Mouse (Mus musculus) hematopoietic stem cell, adult 5-6 weeks (primary cell): Measurements from ENCODE around the gene Mgat5. TPM values are rescaled to one million over a fixed set of nuclear protein-coding genes. Genes with fewer than 3 reads are reported as not detected.

Experiments used
- ATAC-seq, 2 experiments: fragments of 125-278 bp in 1 of 2; replicated peaks in 1 of 2; 2 replicates each; pipeline ENCODE4 v1.8.0; 2016 to 2017; ENCODE audit warnings: inconsistent platforms in 2 of 2, mild to moderate bottlenecking in 2 of 2, moderate number of reproducible peaks in 2 of 2, low read depth in 1 of 2, moderate TSS enrichment in 1 of 2; ENCODE audit not compliant: low FRiP score in 2 of 2, poor library complexity in 2 of 2, severe bottlenecking in 2 of 2, insufficient read depth in 1 of 2, low TSS enrichment in 1 of 2
- total RNA-seq: library from RNA; stranded (forward); fragments of 172-1452, 232-1000 nt; gene quantifications from 2 replicates; pipeline ENCODE4 v1.2.3, GENCODE M21; 2017

Gene Mgat5
- total RNA-seq, 1 experiment from 2014 or later, result 39.1 TPM

DNA sequence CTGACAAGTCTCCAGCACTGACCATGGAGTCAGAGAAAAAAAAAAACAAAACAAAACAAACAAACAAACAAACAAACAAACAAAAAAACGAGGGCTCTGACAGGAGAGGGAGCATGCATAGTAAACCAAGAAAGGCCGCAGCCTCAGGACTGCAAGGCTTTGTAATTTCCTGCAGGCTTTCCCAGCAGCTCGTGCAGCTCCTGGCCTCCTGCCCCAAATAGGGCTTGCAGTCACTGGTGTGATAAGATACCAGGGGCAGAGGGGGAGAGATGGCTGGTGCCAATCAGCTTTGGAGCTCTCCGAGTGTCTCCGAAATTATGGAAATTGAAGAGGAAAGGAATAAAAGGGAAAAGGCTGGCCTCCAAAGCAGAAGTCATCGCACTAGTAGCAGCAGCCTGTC is 260.5 kb downstream of the Mgat5 start:
- ATAC-seq, result no peak

DNA sequence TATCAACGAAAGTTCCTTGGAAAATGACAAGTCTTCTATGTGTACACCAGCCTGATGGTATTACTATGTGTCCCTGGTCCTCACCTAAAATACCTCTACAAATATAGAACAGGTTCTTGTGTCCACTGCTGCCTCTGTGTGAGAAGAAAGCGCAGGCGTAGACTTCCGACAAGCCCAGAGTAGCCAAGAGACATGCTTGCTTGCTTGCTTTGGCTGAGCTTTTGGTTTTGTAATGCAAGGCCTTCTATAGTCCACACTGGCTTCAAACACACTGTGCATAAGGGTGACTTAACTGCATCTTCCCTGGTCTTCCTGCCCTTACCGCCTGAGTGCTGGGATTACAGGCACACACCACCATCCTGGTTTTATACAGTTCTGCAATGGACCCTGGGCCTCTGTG is 262.4 kb downstream of the Mgat5 start:
- no peak for ATAC-seq

DNA sequence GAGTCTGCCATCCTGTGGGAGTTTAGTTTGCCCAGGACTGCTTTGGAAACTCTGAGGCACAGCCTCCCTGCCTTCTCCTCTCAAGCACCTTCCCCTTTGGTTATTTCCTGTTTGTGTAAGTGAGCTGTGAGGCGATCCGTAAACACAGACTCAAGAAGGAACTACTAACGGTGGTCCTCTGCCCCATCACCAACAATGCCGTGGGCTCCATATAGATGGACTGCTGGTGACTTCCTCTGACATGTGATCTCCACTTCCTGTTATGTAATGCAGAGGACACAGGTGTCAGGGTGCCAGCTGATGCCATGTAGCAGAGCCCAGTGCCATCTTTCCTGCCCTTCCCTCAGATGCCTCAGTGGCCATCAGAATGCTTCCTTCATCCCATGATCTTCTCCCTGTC is 265.4 kb downstream of the Mgat5 start:
- ATAC-seq, result peak in 1 of 2 experiments; percentile 20; a peak in 1 of 4 replicates

DNA sequence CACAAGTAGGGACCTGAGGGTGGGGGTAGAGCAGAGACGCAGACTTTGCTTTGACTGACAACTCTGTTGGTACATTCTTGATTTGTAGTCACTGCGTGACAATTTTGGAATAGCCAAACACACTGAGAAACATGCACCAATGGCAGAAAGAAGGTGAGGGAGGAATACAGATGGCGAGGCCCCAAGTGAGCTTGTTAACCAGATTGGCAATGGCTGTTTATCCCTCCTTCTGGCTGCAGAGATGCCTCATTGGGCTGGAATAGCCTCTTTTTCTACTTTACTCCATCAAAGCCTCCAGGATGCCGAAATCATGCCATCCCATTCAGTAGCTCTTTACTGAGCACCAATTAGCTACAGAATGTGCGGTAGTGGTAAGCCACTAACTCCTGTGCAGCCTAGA is 270.9 kb downstream of the Mgat5 start:
- ATAC-seq, result no peak

DNA sequence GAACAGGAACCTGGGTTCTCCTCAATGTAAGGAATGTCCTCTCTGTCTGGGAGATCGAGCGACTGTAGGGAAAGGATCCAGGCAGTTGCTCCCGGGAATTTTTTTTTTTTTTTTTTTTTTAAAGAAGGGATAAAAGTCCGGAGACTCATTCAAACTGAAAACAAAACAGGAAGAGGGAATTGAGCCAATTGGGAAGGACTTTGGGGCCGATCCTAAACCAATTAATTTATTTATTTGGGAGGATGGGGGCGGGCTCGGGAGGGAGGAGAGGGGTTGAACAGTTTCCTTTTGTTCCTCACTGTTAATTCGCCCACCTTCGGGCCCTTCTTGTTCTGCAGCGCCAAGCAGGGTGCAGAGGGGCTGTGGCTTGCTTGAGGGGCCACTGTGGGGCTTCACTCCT is 278.1 kb downstream of the Mgat5 start:
- ATAC-seq, result no peak

DNA sequence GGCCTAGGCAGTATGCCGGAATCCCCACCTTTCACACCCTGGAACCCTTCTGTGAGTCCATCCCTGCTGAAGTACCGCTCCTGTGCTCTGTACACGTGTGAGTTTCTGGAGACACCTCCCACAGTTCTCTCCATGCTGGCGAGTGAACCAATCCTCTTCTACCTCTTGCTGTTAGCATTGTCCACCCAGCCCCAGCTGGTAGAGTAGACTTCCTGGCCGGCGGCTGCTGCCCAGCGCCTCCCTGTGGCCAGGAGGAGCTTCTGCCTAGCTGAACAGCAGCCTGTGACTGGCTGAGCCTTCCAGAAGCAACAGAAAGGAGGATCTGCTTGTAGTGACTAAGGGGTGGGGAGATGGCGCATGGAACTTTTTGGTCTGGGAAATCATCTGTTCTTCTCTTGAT is 279.4 kb downstream of the Mgat5 start:
- ATAC-seq, result no peak

DNA sequence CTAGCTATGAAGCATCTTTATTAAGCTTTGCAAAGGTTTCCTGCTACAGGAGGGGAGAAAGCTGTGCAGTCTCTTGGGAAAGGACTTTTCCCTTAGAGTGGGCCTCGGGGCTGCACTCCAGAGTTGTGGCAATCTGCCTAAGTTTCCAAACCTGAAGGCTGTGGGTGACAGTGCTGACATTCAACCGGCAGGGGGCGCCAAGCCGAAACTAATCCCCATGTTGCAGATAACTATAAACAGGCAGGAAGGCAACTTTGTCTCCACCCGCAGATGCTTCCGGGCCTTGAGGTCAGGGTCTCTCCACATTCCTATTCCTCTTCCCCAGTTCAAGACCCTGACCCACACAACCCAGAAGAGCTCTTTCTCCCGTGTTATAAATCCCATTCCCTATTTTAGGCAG is 280.0 kb downstream of the Mgat5 start:
- peak in 1 of 2 experiments; percentile 37; a peak in 1 of 4 replicates for ATAC-seq

DNA sequence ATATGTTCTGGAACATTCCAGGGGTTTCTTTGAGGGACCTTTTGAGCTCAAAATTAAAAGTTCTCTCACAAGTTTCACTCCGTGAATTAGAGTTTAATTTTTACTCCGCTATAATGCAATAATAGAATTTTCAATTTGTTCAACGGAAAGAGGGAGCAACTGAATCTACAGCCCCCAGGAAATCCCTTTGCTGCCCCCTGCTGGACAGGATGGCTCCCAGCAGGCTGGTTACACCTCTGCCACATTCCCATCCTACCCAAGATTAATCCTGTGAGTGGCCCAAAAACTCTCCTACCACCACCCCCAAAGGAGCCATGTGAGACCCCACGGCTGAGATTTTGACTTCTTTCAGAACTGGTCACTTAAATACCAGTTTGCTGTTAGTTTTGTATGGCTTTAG is 282.3 kb downstream of the Mgat5 start:
- no peak for ATAC-seq

DNA sequence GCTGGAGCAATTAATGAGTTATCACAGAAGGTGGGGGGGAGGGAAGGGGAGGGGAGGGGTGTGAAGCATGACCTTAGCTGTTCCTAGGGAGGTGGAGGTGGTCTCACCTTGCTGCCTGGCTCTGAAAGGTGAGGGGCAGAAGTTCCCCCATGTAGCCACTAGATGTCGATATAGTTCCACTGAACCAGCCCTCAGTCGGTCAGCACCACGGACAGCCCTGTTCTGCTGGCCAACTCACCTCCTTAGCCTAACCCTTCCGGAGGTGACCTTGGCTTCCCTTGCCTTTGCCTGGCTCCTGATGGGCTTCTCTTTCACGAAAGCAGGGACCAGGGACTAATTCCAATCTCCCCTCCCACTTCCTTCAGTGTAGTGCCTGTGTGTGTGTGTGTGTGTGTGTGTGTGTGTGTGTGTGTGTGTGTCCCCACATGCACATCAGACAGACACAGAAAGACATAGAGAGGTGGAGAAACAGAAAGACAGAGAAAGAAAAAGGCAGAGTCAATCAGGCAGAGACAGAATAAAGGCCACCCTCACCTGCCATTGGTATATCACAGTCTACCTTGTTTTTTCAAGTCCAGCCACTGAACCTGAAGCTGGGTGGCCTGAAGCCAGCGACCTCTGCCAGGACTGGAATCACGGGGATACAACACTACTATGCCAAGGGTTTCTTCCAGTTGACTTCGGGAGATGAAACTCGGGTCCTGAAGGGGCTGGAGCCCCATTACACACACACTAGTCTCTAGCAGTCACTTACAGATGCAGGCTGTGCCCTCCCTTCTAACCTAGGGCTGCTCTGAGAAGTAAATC is 292.1 kb downstream of the Mgat5 start:
- peak; percentile 77 to 87 for ATAC-seq

DNA sequence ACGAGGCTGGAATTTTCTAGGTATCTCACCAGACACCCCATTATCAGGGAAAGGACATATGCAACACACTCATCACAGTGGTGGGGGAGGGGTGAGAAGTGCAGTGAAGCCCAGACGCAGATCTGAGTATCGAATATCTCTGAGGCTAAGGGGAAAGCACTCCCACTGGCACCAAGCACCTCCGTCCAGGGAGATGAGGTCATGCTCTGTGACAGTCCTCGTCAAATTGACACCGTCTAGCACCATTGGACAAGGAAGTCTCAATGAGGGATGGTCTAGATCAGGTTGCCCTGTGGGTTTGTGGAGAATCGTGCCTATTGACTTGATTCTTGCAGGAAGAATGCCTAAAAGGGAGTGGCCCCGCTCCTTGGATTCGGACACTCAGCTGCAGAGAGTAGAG is 293.9 kb downstream of the Mgat5 start:
- no peak for ATAC-seq

DNA sequence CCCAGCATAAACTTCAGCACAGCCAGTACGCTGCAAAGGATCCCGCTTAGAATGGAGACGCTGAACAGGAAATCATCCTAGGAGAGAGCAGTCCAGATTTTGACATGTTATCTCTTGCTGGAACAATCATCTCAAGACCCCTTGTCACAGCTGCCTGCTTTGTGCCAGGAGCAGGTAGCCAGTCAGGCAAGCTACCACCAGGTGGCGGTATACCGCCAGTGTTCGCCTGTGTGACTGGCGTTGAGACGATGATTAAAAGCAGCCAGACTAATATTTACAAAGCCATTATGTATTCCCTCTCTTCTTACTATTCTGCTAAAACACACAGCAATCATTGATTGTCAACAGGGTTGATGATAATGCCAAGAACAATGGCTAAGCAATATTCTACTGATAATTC is 295.4 kb downstream of the Mgat5 start:
- peak; percentile 57 to 65; a peak in 2 of 4 replicates for ATAC-seq

DNA sequence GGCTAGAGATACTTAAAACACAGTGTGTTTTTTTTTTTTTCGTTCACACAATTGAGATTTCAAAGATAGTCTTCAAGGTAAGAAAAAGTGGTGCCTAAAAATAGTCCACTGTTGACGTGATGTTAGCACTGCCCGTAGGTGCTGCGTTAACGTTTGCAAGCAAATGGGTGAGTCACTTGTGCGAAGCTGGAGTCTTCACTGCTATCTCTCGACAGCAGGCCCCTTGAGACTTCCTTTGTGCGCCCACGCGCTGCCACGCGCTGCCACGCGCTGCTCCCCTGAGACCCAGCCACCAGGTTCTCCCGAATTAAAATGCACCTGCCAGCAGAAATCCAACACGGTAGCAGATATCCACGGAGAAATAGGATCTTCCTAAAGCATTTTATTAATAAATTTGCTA is 295.9 kb downstream of the Mgat5 start:
- no peak for ATAC-seq

DNA sequence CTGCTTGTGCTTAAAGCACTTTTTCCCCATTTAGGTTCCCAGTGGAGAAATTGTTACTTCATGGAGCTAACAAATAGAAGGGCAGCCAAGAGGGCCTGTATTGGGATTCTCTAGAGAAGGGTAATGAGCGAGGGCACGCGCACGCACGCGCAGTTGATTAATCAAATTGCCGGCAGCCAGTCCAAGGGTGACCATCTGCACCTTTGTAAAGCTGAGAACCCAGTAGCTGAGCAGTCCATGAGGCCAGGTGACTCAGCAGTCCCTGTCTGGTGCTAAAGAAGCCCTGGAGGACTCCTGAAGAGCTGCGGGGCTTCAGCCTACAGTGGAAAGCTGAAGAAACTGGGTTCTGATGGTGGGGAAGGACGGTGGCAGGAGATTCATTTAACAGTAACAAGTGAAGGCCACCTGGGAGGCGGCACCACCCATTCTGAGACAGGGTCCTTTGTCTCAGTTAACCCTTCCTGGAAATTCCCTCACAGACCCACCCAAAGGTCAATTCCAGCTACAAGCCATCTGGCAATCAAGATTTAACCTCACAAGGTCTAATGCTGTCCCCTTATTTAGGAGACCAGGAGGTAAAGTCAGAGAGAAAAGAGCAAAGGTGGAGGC is 302.3 kb downstream of the Mgat5 start:
- peak; percentile 21 to 46; a peak in 1 of 4 replicates for ATAC-seq

DNA sequence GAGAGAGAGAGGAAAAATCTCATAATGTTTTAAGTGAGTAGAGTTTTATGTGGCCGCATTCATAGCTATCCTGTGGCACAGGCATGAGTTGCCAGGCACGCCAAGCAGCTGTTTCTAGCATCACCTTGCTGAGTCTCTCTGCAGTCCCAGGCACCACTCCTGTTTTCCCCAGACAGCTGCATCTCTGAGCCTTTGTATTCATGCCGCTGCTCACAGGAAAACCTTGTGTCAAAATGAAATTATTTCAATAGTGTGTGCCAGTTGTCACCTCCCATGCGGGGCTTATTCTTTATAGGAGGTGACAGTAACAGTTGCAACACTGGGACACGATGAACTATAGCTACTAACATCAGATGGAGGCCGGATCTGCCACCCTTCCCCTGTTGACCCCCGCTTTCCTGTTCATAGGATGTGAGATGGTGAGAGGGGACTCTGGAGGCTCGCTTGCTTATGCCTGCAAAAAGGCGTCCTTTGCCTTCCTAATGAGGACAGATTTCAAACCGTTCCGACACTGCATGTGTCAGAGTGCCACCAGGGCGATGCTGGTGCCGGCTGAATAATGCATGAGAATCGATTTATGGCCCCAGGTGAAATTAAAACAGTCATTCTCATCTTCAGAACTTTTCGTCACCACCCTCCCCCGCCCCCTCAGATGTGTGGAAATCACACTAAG is 303.4 kb downstream of the Mgat5 start:
- no peak for ATAC-seq

DNA sequence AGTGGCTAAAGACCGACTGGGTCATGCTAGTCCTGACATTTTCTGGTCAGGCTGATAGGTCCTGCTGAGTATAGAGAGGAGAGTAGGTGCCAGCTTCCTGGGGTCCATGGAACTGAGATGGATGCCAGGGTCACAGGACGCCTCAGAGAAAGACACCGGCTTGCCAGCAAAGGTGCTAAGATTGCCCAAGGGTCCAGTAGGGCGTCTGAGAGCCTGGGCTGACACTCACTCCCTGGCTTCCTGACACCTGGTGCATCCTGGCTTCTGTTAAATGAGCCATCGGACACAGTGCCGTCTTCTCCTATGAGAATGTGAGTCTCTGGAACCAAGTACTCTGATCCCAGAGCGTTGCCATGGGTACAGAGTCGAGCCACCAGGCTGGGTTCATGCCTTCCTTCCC is 304.1 kb downstream of the Mgat5 start:
- no peak for ATAC-seq

DNA sequence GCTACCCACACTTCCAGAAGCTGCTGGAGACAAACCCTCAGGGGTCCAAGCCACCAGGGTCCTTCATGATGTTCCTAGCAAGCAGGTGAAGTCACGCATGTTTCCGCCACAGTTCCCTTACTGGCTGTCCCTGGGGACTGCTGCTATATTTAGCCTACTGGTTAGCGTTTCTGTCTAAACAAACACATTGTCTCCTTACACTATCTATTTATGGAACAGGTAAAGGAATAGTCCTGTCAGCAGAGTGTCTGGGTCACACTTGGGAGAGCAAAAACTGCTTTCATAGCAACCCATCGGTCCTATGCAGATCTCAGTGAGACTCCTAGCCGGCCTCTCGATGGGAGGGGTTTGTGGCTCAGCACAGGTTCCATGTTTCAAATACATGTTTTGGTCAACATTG is 306.5 kb downstream of the Mgat5 start:
- no peak for ATAC-seq

DNA sequence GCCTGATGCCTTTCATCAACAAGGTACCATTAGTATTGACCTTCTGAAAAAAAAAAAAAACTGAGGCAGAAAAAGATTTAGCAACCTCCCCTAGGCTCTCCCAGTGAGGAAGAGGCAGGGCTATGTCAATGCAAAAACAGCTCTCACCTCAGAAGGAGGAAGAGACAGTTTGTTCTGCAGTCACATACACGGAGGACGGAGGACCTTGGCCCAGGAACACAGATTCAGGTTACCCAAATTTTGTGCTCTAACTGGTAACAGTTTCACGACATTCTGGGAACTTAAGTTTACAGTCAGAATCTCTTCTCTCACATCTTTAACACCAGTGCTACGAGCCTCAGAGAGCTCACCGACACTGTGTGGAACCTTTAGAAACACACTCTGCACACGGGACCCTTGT is 307.9 kb downstream of the Mgat5 start:
- peak; percentile 18 to 44; a peak in 2 of 4 replicates for ATAC-seq

DNA sequence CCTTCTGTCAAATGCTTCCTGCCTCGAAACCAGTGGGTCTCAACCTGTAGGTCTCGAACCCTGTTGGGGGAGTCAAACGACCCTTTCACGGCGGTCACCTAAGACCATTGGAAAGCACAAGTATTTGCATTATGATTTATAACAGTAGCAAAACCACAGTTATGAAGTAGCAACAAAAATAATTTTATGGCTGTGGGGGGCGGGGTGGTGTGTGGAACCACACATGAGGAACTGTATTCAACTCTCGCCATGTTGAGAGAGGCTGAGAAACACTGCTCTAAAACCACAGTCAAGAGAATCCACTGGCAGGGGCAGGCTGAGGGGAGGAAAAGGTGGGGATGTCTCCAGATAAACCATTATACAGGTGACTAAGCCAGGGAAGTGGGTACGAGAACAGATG is 308.3 kb downstream of the Mgat5 start:
- ATAC-seq, result peak; percentile 36 to 38; a peak in 2 of 4 replicates
